Mouse (Mus musculus) limb, embryonic 11.5 days (tissue): ENCODE data around the gene Nmrk2. TPM values are rescaled to one million over a fixed set of nuclear protein-coding genes. Genes with fewer than 3 reads are reported as not detected.
A peak's percentile ranks its signal among the peaks of the same experiment; 100 is the strongest.
"Not testable (repeated sequence)": the region's sequence is repeated elsewhere in the genome, so short reads cannot be mapped to it uniquely, and the experiment has no call there.

Experiments used
- ATAC-seq: fragments of 200-750 bp; cut with Nextera tagmentation; 2 replicates; pipeline ENCODE4 v1.8.0; 2017; ENCODE audit warnings: low read depth; ENCODE audit not compliant: insufficient number of reproducible peaks, low FRiP score, low TSS enrichment
- DNase-seq: peaks from one replicate; pipeline ENCODE4 v3.0.0-alpha.2; 2015; ENCODE audit warnings: low spot score
- H3K27ac ChIP-seq: fragments of 300-500 bp; sonication (generic); replicated peaks from 2 replicates; pipeline ENCODE4 v1.5.1; 2014; ENCODE audit warnings: low read depth, mild to moderate bottlenecking, low read length
- H3K27me3 ChIP-seq: fragments of 300-500 bp; sonication (generic); 2 replicates; pipeline ENCODE4 v1.6.1; 2014; ENCODE audit warnings: mild to moderate bottlenecking, low read length, mixed read lengths; ENCODE audit not compliant: control insufficient read depth, insufficient read depth
- H3K36me3 ChIP-seq: fragments of 300-500 bp; sonication (generic); 2 replicates; pipeline ENCODE4 v1.6.1; 2014; ENCODE audit warnings: mild to moderate bottlenecking, low read length, moderate library complexity, mixed read lengths; ENCODE audit not compliant: control insufficient read depth, insufficient read depth
- H3K4me1 ChIP-seq: fragments of 300-500 bp; sonication (generic); 2 replicates; pipeline ENCODE4 v1.6.1; 2014; ENCODE audit warnings: low read length, mixed read lengths; ENCODE audit not compliant: control insufficient read depth, insufficient read depth
- H3K4me2 ChIP-seq: fragments of 300-500 bp; sonication (generic); 2 replicates; pipeline ENCODE4 v1.6.1; 2014; ENCODE audit warnings: low read depth, mild to moderate bottlenecking, moderate library complexity; ENCODE audit not compliant: severe bottlenecking
- H3K4me3 ChIP-seq: fragments of 300-500 bp; sonication (generic); 2 replicates; pipeline ENCODE4 v1.5.1; 2014; ENCODE audit warnings: low read depth, low read length
- H3K9ac ChIP-seq: fragments of 300-500 bp; sonication (generic); 2 replicates; pipeline ENCODE4 v1.6.1; 2014; ENCODE audit warnings: mild to moderate bottlenecking, low read length
- H3K9me3 ChIP-seq: fragments of 300-500 bp; sonication (generic); 2 replicates; pipeline ENCODE4 v1.6.1; 2016; ENCODE audit warnings: low read length; ENCODE audit not compliant: control insufficient read depth
- WGBS: fragments of 180-500 bp; shearing (Covaris S2); extraction: QIAGEN DNeasy Blood & Tissue Kit; methylation state at CpG from one replicate; pipeline ENCODE4 v1.1.7; 2014; 5-methylcytosine and 5-hydroxymethylcytosine counted together
- polyA plus RNA-seq: library from polyadenylated mRNA; unstranded; fragments of >200 nt; fragmentation: Nextera tagmentation; extraction: Ambion mirVana; gene quantifications from 2 replicates; pipeline ENCODE4 v1.2.1, GENCODE M21; 2014

Nmrk2 gene
- polyA plus RNA-seq, 1 experiment from 2014 or later, result 0.08 TPM

- ATAC-seq (no peak), DNase-seq (no peak)
- Histone ChIP-seq H3K36me3 (no peaks in the 10 kb centered on the region), H3K4me1 (0 out of 2 replicates have a peak, but pooled peaks cover 3% of the 10 kb centered on the region), H3K4me3 (no peak overlapping the region), H3K9ac (no peak overlapping the region), H3K27ac (no peak overlapping the region), H3K4me2 (no peak overlapping the region), H3K9me3 (no peaks in the 10 kb centered on the region), H3K27me3 (peaks cover 25% of the 10 kb centered on the region)
- WGBS, result 10% methylated on average over 20 of the region's 20 CpGs
These were observed 28.0 kb upstream of the Nmrk2 start for GRCm38 (mm10) chr10:81229735-81230437.

DNA sequence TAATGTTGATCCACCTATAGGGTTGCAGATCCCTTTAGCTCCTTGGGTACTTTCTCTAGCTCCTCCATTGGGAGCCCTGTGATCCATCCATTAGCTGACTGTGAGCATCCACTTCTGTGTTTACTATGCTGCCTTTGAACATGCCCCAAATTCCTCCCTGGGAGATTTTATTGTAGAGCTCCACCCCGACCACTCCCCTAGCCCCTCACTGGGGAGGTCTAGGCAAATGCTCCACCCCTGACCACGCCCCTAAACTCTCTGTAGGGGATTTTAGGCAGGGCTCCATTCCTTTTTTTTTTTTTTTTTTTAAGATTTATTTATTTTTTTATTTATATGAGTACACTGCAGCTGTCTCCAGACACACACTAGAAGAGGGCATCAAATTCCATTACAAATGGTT is 21.9 kb upstream of the Nmrk2 start:
- H3K9me3 ChIP-seq, result not testable (repeated sequence)

GRCm38 (mm10) chr10:81221402-81222015 is 19.7 kb upstream of the Nmrk2 start:
- ATAC-seq, result no peak
- no peak overlapping the region for H3K4me3 ChIP-seq
- H3K4me2 ChIP-seq, result no peak overlapping the region
- 92% methylated on average over 5 of the region's 5 CpGs for WGBS
- H3K27me3 ChIP-seq, result no peaks in the 10 kb centered on the region
- DNase-seq, result no peak
- no peaks in the 10 kb centered on the region for H3K9me3 ChIP-seq
- no peaks in the 10 kb centered on the region for H3K36me3 ChIP-seq
- H3K27ac ChIP-seq, result no peak overlapping the region
- no peaks in the 10 kb centered on the region for H3K4me1 ChIP-seq
- no peak overlapping the region for H3K9ac ChIP-seq

More for the DNA sequence above, 21.9 kb upstream of the Nmrk2 start:
- H3K9ac ChIP-seq, H3K27me3 ChIP-seq, DNase-seq, H3K27ac ChIP-seq, H3K4me3 ChIP-seq, H3K4me2 ChIP-seq, H3K4me1 ChIP-seq, H3K36me3 ChIP-seq, ATAC-seq: not testable (repeated sequence)
- WGBS, result 43% methylated on average over 2 of the region's 2 CpGs

DNA sequence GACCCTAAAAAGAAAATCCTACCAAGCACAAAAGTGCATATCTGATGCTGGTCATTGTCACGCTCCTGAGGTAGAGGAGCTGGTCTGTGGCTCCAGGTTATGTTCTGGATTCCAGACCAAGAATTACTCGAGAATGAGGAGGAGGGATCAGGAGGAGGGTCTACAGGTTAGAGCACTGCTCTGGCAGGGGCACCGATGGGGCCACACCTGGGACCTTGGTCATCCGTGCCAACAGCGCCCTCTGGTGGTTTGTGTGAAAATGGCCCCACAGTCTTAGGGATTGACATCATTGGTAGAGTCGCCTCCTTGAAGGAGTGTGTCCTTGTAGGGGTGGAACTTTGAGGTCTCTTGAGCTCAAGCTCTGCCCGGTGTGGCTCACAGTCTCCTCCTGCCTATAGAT is 16.1 kb upstream of the Nmrk2 start:
- H3K9me3 ChIP-seq, result no peaks in the 10 kb centered on the region
- WGBS, result 37% methylated on average over 7 of the region's 7 CpGs
- H3K27ac ChIP-seq, result no peak overlapping the region
- H3K4me1 ChIP-seq, result no peaks in the 10 kb centered on the region
- ATAC-seq (no peak), DNase-seq (peak; percentile 77)
- H3K36me3 ChIP-seq, result no peaks in the 10 kb centered on the region
- H3K27me3 ChIP-seq, result no peaks in the 10 kb centered on the region
- no peak overlapping the region for H3K4me2 ChIP-seq
- H3K4me3 ChIP-seq, result no peak overlapping the region
- H3K9ac ChIP-seq, result no peak overlapping the region

DNA sequence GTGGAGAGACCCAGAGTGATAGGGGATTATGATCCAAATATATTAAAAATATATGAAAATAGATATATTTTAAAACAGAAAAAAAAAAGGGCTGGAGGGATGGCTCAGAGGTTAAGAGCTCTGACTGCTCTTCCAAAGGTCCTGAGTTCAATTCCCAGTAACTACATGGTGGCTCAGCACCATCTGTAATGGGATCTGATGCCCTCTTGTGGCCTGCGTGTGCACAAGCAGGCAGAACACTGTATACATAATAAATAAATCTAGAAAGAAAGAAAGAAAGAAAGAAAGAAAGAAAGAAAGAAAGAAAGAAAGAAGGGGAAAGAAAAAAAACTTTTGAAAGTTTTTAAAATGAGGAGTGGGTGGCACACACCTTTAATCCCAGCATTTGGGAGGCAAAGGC is 15.4 kb upstream of the Nmrk2 start:
- not testable (repeated sequence) for H3K27ac ChIP-seq, DNase-seq, H3K4me2 ChIP-seq, ATAC-seq, H3K9ac ChIP-seq, H3K36me3 ChIP-seq, H3K4me1 ChIP-seq, H3K27me3 ChIP-seq, H3K9me3 ChIP-seq, H3K4me3 ChIP-seq
- 22% methylated on average over 1 of the region's 1 CpGs for WGBS

GRCm38 (mm10) chr10:81216810-81217209 is 15.0 kb upstream of the Nmrk2 start:
- DNase-seq (no peak), ATAC-seq (no peak)
- H3K36me3 ChIP-seq, result no peaks in the 10 kb centered on the region
- 86% methylated on average over 6 of the region's 6 CpGs for WGBS
- H3K9ac ChIP-seq, result no peak overlapping the region
- no peaks in the 10 kb centered on the region; the same call in 1 of the 2 replicates for H3K9me3 ChIP-seq
- H3K4me2 ChIP-seq, result no peak overlapping the region
- H3K4me3 ChIP-seq, result no peak overlapping the region
- no peak overlapping the region for H3K27ac ChIP-seq
- H3K4me1 ChIP-seq, result no peaks in the 10 kb centered on the region
- H3K27me3 ChIP-seq, result no peaks in the 10 kb centered on the region

DNA sequence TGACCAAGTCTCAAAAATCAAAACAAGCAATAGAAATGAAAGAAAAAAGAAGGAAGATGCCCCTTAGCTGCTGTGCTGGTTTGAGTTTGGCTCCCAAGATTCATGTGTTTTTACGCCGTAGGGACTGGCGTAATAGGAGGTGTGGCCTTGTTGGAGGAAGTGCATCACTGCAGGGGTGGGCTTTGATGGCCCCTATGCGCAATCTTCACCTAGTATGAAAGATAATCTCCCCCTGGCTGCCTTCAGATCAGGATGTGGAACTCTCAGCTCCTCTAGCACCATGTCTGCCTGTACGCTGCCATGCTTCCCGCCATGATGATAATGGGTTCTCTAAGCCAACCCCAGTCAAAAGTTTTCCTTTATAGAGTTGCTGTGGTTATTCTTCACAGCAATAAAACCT is 14.4 kb upstream of the Nmrk2 start:
- no peak overlapping the region for H3K9ac ChIP-seq
- no peaks in the 10 kb centered on the region for H3K4me1 ChIP-seq
- DNase-seq (no peak), ATAC-seq (no peak)
- no peaks in the 10 kb centered on the region for H3K36me3 ChIP-seq
- WGBS, result 85% methylated on average over 6 of the region's 6 CpGs
- H3K4me2 ChIP-seq, result no peak overlapping the region
- H3K9me3 ChIP-seq, result no peaks in the 10 kb centered on the region; the same call in 1 of the 2 replicates
- no peaks in the 10 kb centered on the region for H3K27me3 ChIP-seq
- no peak overlapping the region for H3K27ac ChIP-seq
- H3K4me3 ChIP-seq, result no peak overlapping the region

- WGBS, result 96% methylated on average over 5 of the region's 5 CpGs
These were observed 8.3 kb upstream of the Nmrk2 start for GRCm38 (mm10) chr10:81210154-81210553.

More at GRCm38 (mm10) chr10:81210154-81210553, 8.3 kb upstream of the Nmrk2 start:
- Histone ChIP-seq H3K27ac (no peak overlapping the region), H3K27me3 (no peaks in the 10 kb centered on the region), H3K4me2 (no peak overlapping the region), H3K4me1 (no peaks in the 10 kb centered on the region), H3K9me3 (peaks cover 4% of the 10 kb centered on the region; the same call in 1 of the 2 replicates), H3K36me3 (no peaks in the 10 kb centered on the region), H3K9ac (no peak overlapping the region), H3K4me3 (no peak overlapping the region)
- ATAC-seq (no peak), DNase-seq (no peak)
